Mouse (Mus musculus) heart, postnatal 25 days (tissue): Measurements from ENCODE around the gene Csde1. TPM values are rescaled to one million over a fixed set of nuclear protein-coding genes. Genes with fewer than 3 reads are reported as not detected.

ENCODE experiments used
- DNase-seq: peaks from one replicate; pipeline ENCODE4 v3.0.0; 2022; ENCODE audit warnings: low spot score
- intact Hi-C: fragments of 180-260 bp; cut with DNase I; formaldehyde crosslinking; loops from one replicate; pipeline ENCODE4 v1.15.1; 2025
- total RNA-seq, 2 experiments: library from RNA; stranded (reverse); gene quantifications; 2 replicates each; pipeline ENCODE4 v1.2.3; 2021

Gene Csde1
- 100 to 1,000 TPM; 488 to 535 TPM for total RNA-seq

- DNase-seq, result peak; percentile 97
- intact Hi-C loops, result loop anchor here (10.0 kb wide), 1 partner anchor 264 kb away; no protein-coding TSS in a partner anchor
These were observed at the start of gene Csde1 for GRCm38 (mm10) chr3:103020249-103020942. TSS of gene Csde1 (plus strand) at chr3:103020426.

GRCm38 (mm10) chr3:102970508-102970907, 49.7 kb upstream of the Csde1 start:
- no peak for DNase-seq
- intact Hi-C loops, result no loop called here

GRCm38 (mm10) chr3:102976906-102977305, 43.3 kb upstream of the Csde1 start:
- intact Hi-C loops, result no loop called here
- no peak for DNase-seq

- intact Hi-C loops, result no loop called here
- DNase-seq, result no peak
These were observed 40.5 kb upstream of the Csde1 start for GRCm38 (mm10) chr3:102979550-102980348.

GRCm38 (mm10) chr3:102980349-102980736, 39.9 kb upstream of the Csde1 start:
- intact Hi-C loops, result no loop called here
- DNase-seq, result no peak

- intact Hi-C loops, result loop anchor here (10.0 kb wide), 1 partner anchor 266 kb away; no protein-coding TSS in a partner anchor
- no peak for DNase-seq
These were observed 29.2 kb upstream of the Csde1 start for GRCm38 (mm10) chr3:102991041-102991440.

- intact Hi-C loops, result loop anchor here (10.0 kb wide), 1 partner anchor 268 kb away; no protein-coding TSS in a partner anchor
- DNase-seq, result no peak
These were observed 27.3 kb upstream of the Csde1 start for GRCm38 (mm10) chr3:102992936-102993335.

- DNase-seq, result no peak
- intact Hi-C loops, result loop anchor here (5.0 to 10.0 kb wide), 2 partner anchors 62 to 270 kb away; partner anchors contain the start of gene Nras
These were observed 25.0 kb upstream of the Csde1 start for GRCm38 (mm10) chr3:102995233-102995604.

- DNase-seq, result peak; percentile 93
- intact Hi-C loops, result loop anchor here (5.0 to 10.0 kb wide), 2 partner anchors 62 to 271 kb away; partner anchors contain the start of gene Nras
These were observed 24.5 kb upstream of the Csde1 start, which contains the start of gene Sike1 for GRCm38 (mm10) chr3:102995605-102996321. TSS of gene Sike1 (plus strand) at chr3:102995708.

- intact Hi-C loops, result loop anchor here (5.0 to 10.0 kb wide), 2 partner anchors 60 to 272 kb away; partner anchors contain the start of gene Nras
- no peak for DNase-seq
These were observed 23.2 kb upstream of the Csde1 start for GRCm38 (mm10) chr3:102997036-102997435.

GRCm38 (mm10) chr3:102997591-102997990, 22.6 kb upstream of the Csde1 start:
- intact Hi-C loops, result loop anchor here (5.0 to 10.0 kb wide), 2 partner anchors 60 to 273 kb away; partner anchors contain the start of gene Nras
- DNase-seq, result no peak

- intact Hi-C loops, result no loop called here
- DNase-seq, result no peak
These were observed 18.6 kb upstream of the Csde1 start for GRCm38 (mm10) chr3:103001595-103001994.

GRCm38 (mm10) chr3:103017350-103017749, 2.9 kb upstream of the Csde1 start:
- no peak for DNase-seq
- intact Hi-C loops, result no loop called here

- intact Hi-C loops, result no loop called here
- DNase-seq, result no peak
These were observed 764 bp upstream of the Csde1 start for GRCm38 (mm10) chr3:103019462-103019861.

GRCm38 (mm10) chr3:103020943-103021638, 865 bp downstream of the Csde1 start:
- intact Hi-C loops, result loop anchor here (10.0 kb wide), 1 partner anchor 264 kb away; no protein-coding TSS in a partner anchor
- DNase-seq, result peak; percentile 80

GRCm38 (mm10) chr3:103026174-103026573, 5.9 kb downstream of the Csde1 start:
- no peak for DNase-seq
- intact Hi-C loops, result loop anchor here (2.0 to 10.0 kb wide), 2 partner anchors 33 to 259 kb away; partner anchors contain the start of gene Nras

GRCm38 (mm10) chr3:103040285-103040684, 20.1 kb downstream of the Csde1 start:
- intact Hi-C loops, result no loop called here

GRCm38 (mm10) chr3:103040861-103041379, 20.7 kb downstream of the Csde1 start:
- intact Hi-C loops, result no loop called here
- DNase-seq, result no peak

More at GRCm38 (mm10) chr3:103040285-103040684, 20.1 kb downstream of the Csde1 start:
- DNase-seq, result no peak
